Mouse (Mus musculus) MEL (cell line): ENCODE results near the gene Abcc9.

Source experiments
- CTCF ChIP-seq, 3 experiments: IDR thresholded peaks in 2 of 3; conservative IDR thresholded peaks in 1 of 3; 2 replicates each; pipeline ENCODE4 v1.5.1; 2011 to 2012; ENCODE audit warnings: low read length in 3 of 3, low read depth in 2 of 3, mild to moderate bottlenecking in 2 of 3, improper control_type of control experiment in 1 of 3, inconsistent platforms in 1 of 3, mixed read lengths in 1 of 3, moderate library complexity in 1 of 3; ENCODE audit not compliant: control insufficient read depth in 1 of 3, insufficient read depth in 1 of 3, poor library complexity in 1 of 3, severe bottlenecking in 1 of 3
- MAZ ChIP-seq: IDR thresholded peaks from 2 replicates; pipeline ENCODE4 v1.6.1; 2012; ENCODE audit warnings: low read depth, mild to moderate bottlenecking, inconsistent platforms, low read length, improper control_type of control experiment
- MYB ChIP-seq: IDR thresholded peaks from 2 replicates; pipeline ENCODE4 v1.6.1; 2011; ENCODE audit warnings: mild to moderate bottlenecking, low read depth, low read length, improper control_type of control experiment
- USF1 ChIP-seq: IDR thresholded peaks from 2 replicates; pipeline ENCODE4 v1.6.1; 2014; ENCODE audit warnings: low read depth, mild to moderate bottlenecking, inconsistent platforms, low read length, improper control_type of control experiment, moderate library complexity

DNA sequence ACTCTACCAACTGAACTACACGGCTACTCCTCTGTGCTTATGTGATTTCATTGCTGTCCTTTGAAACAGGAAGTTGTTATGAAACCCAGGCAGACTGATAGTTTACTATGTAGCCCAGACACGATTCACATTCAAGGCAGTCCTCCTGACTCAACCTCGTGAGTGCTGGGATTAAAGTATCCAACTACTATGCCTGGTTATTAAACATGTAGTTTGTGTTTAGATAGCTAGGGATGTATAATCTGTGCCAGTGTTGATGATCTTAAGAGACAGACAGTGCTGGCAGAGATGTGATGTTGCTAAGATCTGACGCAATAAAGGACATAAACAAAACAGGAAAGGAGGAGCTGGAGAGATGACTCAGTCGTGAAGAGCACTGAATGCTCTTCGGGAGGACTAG, 129.2 kb downstream of the Abcc9 start:
- TF ChIP-seq CTCF (IDR thresholded peaks at IDR 0.05 in 2 of 3, conservative IDR thresholded peaks at IDR 0.05 in 1 of 3; ENCODE audit: control insufficient read depth in 1 of 3, insufficient read depth in 1 of 3, low read depth in 2 of 3, low read length in 3 of 3, poor library complexity in 1 of 3, severe bottlenecking in 1 of 3) (no peak), MYB (no peak), USF1 (no peak), MAZ (no peak)
